Mouse (Mus musculus) liver, embryonic 14.5 days (tissue): ENCODE results near the gene B430306N03Rik. TPM values are rescaled to one million over a fixed set of nuclear protein-coding genes. Genes with fewer than 3 reads are reported as not detected.

Experiments
- ATAC-seq: fragments of 200-750 bp; cut with Nextera tagmentation; 2 replicates; pipeline ENCODE4 v1.8.0; 2017; ENCODE audit warnings: moderate number of reproducible peaks, mild to moderate bottlenecking, moderate library complexity; ENCODE audit not compliant: insufficient read depth
- DNase-seq, 3 experiments: peaks; one replicate each; pipeline ENCODE4 v3.0.0-alpha.2; 2012 to 2013; ENCODE audit warnings: low read depth in 3 of 3, low spot score in 3 of 3
- H3K27ac ChIP-seq: fragments of 300-500 bp; sonication (generic); 2 replicates; pipeline ENCODE4 v1.5.1; 2014; ENCODE audit warnings: moderate library complexity, mild to moderate bottlenecking, control low read depth, inconsistent platforms
- H3K27me3 ChIP-seq: fragments of 300-500 bp; sonication (generic); 2 replicates; pipeline ENCODE4 v1.6.1; 2014; ENCODE audit warnings: mild to moderate bottlenecking, low read length, moderate library complexity; ENCODE audit not compliant: control insufficient read depth, insufficient read depth
- H3K36me3 ChIP-seq: fragments of 300-500 bp; sonication (generic); replicated peaks from 2 replicates; pipeline ENCODE4 v1.6.1; 2014; ENCODE audit warnings: low read depth; ENCODE audit not compliant: control insufficient read depth, insufficient read depth
- H3K4me1 ChIP-seq, 2 experiments: fragments of 200-500 bp in 1 of 2; fragments of 300-500 bp in 1 of 2; sonication (generic) in 1 of 2; replicated peaks; 2 replicates each; pipeline ENCODE4 v1.6.1; 2012 to 2014; ENCODE audit warnings: antibody characterized with exemption in 1 of 2, inconsistent platforms in 1 of 2, low read length in 1 of 2; ENCODE audit not compliant: control insufficient read depth in 2 of 2, insufficient read depth in 2 of 2
- H3K4me2 ChIP-seq: fragments of 300-500 bp; sonication (generic); 2 replicates; pipeline ENCODE4 v1.6.1; 2014; ENCODE audit warnings: low read depth, mild to moderate bottlenecking, control low read depth, moderate library complexity
- H3K4me3 ChIP-seq, 2 experiments: fragments of 200-500 bp in 1 of 2; fragments of 300-500 bp in 1 of 2; sonication (generic) in 1 of 2; 2 replicates each; pipeline ENCODE4 v1.5.1; 2012 to 2014; ENCODE audit warnings: low read depth in 2 of 2, low read length in 2 of 2, mild to moderate bottlenecking in 2 of 2, control low read depth in 1 of 2, inconsistent platforms in 1 of 2, moderate library complexity in 1 of 2; ENCODE audit not compliant: insufficient read depth in 1 of 2
- H3K9ac ChIP-seq: fragments of 300-500 bp; sonication (generic); replicated peaks from 2 replicates; pipeline ENCODE4 v1.6.1; 2014; ENCODE audit warnings: mild to moderate bottlenecking, control low read depth, moderate library complexity
- H3K9me3 ChIP-seq: fragments of 300-500 bp; sonication (generic); 2 replicates; pipeline ENCODE4 v1.6.1; 2016; ENCODE audit warnings: low read length, mixed read lengths; ENCODE audit not compliant: control insufficient read depth
- CTCF ChIP-seq: IDR thresholded peaks from 2 replicates; pipeline ENCODE4 v1.5.1; 2016; ENCODE audit warnings: antibody characterized with exemption, low read depth, control low read depth
- EP300 ChIP-seq: IDR thresholded peaks from 2 replicates; pipeline ENCODE4 v1.6.1; 2016; ENCODE audit warnings: antibody characterized with exemption, low read depth
- WGBS: fragments of 180-500 bp; shearing (Covaris S2); extraction: QIAGEN DNeasy Blood & Tissue Kit; methylation state at CpG from one replicate; pipeline ENCODE4 v1.1.7; 2014; ENCODE audit not compliant: insufficient replicate concordance; 5-methylcytosine and 5-hydroxymethylcytosine counted together
- polyA plus RNA-seq, 2 experiments: library from polyadenylated mRNA; depleted of rRNA in 1 of 2; stranded (reverse) in 1 of 2; unstranded in 1 of 2; fragments of >200 nt; fragmentation: Nextera tagmentation in 1 of 2; extraction: Ambion mirVana in 1 of 2; gene quantifications; 2 replicates each; pipeline versions ENCODE4 v1.2.1 to v1.2.3; 2012 to 2014

The B430306N03Rik gene
- polyA plus RNA-seq, 2 experiments: 1.8 to 2.6 TPM

DNA sequence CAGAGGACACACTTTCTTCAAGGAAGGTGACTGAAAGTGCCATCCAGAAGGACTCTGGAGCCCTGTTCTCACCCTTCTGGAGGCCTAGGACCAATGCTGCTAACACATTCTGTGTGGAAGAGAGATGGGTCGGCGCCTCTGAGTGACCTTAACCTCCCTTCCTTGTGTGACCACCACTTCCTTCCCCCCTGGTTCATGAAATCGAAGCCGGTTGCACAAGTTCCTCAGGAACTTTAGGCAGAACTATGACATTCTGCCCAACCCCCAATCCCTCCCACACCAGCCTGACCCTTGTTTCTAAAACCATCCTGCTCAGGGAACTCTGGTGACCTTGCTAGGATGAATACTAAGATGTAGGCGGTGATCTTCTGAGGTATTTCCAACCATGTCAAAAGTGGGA is 8.3 kb downstream of the B430306N03Rik start:
- DNase-seq (peak in 1 of 3 experiments; percentile 9), ATAC-seq (no peak)
- Histone ChIP-seq H3K4me2 (no peak overlapping the region), H3K27me3 (no peaks in the 10 kb centered on the region), H3K27ac (no peak overlapping the region), H3K36me3 (no peaks in the 10 kb centered on the region), H3K4me1 (peaks cover 0 to 28% of the 10 kb centered on the region in 2 experiments; a peak in 3 of 4 replicates), H3K9ac (no peak overlapping the region), H3K9me3 (no peaks in the 10 kb centered on the region), H3K4me3 (no peak overlapping the region)
- TF ChIP-seq CTCF (no peak), EP300 (no peak)
- WGBS: 36% methylated on average over 5 of the region's 5 CpGs

DNA sequence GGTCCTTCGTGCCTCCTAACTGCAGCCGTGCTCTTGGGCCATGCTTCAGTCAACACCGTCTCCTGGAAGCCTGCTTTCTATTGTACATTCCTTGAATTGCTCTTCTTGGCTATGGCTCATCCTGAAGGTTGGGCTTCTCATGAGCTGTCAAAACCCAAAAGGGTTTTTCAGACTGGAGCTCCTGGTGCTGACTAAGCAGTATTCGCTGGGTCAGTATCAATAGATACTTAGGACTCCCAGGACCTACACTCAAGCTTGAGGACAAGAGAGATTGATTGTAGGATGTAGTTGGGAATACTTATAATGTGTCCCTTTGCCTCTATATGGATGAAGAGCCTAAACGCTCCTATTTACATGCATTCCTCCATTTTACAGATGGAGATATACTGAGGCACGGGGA is 9.2 kb downstream of the B430306N03Rik start:
- DNase-seq (no peak), ATAC-seq (no peak)
- H3K27ac ChIP-seq: no peak overlapping the region
- no peak overlapping the region for H3K9ac ChIP-seq
- WGBS: 78% methylated on average over 6 of the region's 6 CpGs
- no peaks in the 10 kb centered on the region for H3K9me3 ChIP-seq
- no peak overlapping the region for H3K4me2 ChIP-seq
- peaks cover 0 to 28% of the 10 kb centered on the region in 2 experiments; a peak in 3 of 4 replicates for H3K4me1 ChIP-seq
- H3K36me3 ChIP-seq: no peaks in the 10 kb centered on the region
- no peak overlapping the region for H3K4me3 ChIP-seq
- no peak for TF ChIP-seq EP300
- TF ChIP-seq CTCF: no peak
- H3K27me3 ChIP-seq: no peaks in the 10 kb centered on the region

DNA sequence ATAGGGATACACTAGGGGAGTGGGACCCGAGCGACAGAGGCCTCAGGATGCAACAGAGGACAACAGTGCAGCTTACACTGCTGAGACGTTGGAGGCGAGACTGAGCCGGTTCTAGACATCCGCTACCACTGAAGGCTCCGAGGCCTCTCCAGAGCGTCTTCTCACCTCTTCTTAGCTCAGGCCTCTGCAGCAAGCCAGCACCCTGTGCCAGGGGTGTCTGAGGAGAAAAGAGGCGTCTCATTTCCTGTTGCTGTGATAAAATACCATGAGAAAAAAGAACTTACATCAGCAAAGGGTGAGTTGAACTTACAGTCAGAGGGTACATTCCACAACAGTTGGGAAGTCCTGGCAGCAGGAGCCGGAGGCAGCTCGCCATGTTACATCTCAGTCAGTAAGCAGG is 9.7 kb downstream of the B430306N03Rik start:
- TF ChIP-seq EP300 (no peak), CTCF (no peak)
- peaks cover 0 to 27% of the 10 kb centered on the region in 2 experiments; a peak in 2 of 4 replicates for H3K4me1 ChIP-seq
- H3K36me3 ChIP-seq: no peaks in the 10 kb centered on the region
- WGBS: 55% methylated on average over 11 of the region's 11 CpGs
- DNase-seq (no peak), ATAC-seq (no peak)
- no peaks in the 10 kb centered on the region for H3K9me3 ChIP-seq
- no peak overlapping the region for H3K27ac ChIP-seq
- H3K4me2 ChIP-seq: no peak overlapping the region
- H3K4me3 ChIP-seq: no peak overlapping the region
- no peak overlapping the region for H3K9ac ChIP-seq
- no peaks in the 10 kb centered on the region for H3K27me3 ChIP-seq

DNA sequence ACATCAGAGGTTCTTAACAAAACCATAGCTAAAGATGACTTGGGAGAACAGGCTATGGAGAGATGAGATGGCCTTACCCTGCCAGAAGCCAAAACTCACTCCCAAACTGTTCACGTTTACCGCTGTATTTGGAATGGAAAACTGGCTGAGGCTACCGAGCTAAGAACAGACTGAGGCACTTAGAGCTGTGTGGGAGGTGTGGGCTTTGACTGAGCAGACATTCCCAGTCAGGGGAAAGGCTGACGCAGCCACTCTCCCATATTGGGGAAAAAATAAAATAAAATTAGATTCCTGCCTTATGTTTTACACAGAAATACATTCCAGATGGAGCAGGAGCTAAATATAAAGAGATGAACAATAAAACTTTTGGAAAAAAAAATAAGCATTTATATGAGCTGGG is 10.7 kb downstream of the B430306N03Rik start:
- no peak overlapping the region for H3K4me3 ChIP-seq
- DNase-seq: no peak
- peaks cover 0 to 20% of the 10 kb centered on the region in 2 experiments; a peak in 2 of 4 replicates for H3K4me1 ChIP-seq
- TF ChIP-seq EP300: no peak
- no peak for TF ChIP-seq CTCF
- H3K27me3 ChIP-seq: no peaks in the 10 kb centered on the region
- no peak overlapping the region for H3K27ac ChIP-seq
- no peak overlapping the region for H3K9ac ChIP-seq
- no peak for ATAC-seq
- H3K36me3 ChIP-seq: no peaks in the 10 kb centered on the region
- 76% methylated on average over 4 of the region's 4 CpGs for WGBS
- H3K4me2 ChIP-seq: no peak overlapping the region
- H3K9me3 ChIP-seq: no peaks in the 10 kb centered on the region

DNA sequence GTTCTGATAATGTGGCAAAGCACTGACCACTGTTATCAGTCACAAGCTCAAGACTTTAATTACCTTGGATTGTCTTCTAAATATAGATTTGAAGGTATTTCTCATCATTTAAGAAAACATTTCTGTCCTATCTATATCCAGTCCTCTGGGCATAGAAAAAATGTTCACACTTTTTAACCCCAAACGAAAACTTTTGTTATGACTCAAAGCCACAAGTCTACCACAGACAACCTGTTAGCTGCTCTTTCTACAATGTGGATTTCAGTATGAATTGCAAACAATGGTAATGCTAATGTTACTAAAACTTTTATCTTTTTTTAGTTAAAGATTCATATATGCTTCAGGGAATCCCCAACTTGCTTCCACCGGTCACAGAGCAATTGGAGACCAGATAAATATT is 16.6 kb downstream of the B430306N03Rik start:
- no peak overlapping the region for H3K27ac ChIP-seq
- TF ChIP-seq EP300 (no peak), CTCF (no peak)
- WGBS: 71% methylated on average over 2 of the region's 2 CpGs
- no peak for DNase-seq
- H3K27me3 ChIP-seq: no peaks in the 10 kb centered on the region
- no peak overlapping the region for H3K4me2 ChIP-seq
- H3K4me3 ChIP-seq: no peak overlapping the region
- ATAC-seq: no peak
- H3K9ac ChIP-seq: no peak overlapping the region
- no peaks in the 10 kb centered on the region for H3K36me3 ChIP-seq
- no peaks in the 10 kb centered on the region for H3K9me3 ChIP-seq
- H3K4me1 ChIP-seq: no peaks in the 10 kb centered on the region
